Mouse (Mus musculus): ENCODE results near the gene Tssk6. TPM values are rescaled to one million over a fixed set of nuclear protein-coding genes. Genes with fewer than 3 reads are reported as not detected.
A peak's percentile ranks its signal among the peaks of the same experiment; 100 is the strongest.

Gene Tssk6
- polyA plus RNA-seq, 1 experiment from 2014 or later, result 2.3 TPM

DNA sequence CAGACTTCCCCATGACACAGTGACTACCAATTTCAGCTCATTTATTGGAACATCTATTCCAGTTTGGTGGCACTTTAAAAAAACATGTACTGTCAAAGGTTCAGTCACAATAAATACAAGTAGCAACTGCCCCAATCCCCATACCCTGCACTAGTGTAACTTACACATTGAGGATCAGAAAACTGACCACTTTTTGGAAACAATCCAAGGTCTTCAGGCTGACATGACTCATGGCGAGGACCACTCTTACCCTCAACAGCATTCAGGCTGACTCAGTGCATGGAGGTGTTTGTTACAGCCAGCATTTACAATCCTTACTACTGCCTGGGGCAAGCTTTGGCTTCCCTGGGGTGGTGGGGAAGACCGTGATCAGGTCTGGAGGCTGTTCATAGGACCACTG lies 5.1 kb downstream of the Tssk6 start:
- Histone ChIP-seq H3K4me1 (ENCODE audit: insufficient read depth, low read depth, low read length) (peaks cover 6% of the 10 kb centered on the region), H3K4me2 (replicated peaks; ENCODE audit: low read depth, low read length) (no peak overlapping the region), H3K36me3 (ENCODE audit: insufficient read depth, low read length) (peaks cover 24% of the 10 kb centered on the region; the same call in 1 of the 2 replicates), H3K27ac (ENCODE audit: low read length) (no peak overlapping the region), H3K9me3 (ENCODE audit: low read length) (no peaks in the 10 kb centered on the region), H3K4me3 (ENCODE audit: low read depth, low read length) (no peak overlapping the region), H3K9ac (replicated peaks; ENCODE audit: low read depth) (no peak overlapping the region), H3K27me3 (replicated peaks; ENCODE audit: insufficient read depth, low read length) (no peaks in the 10 kb centered on the region)
- no peak for DNase-seq (ENCODE audit: low spot score)
- WGBS, result 78% methylated on average over 2 of the region's 2 CpGs
- TF ChIP-seq EP300 (IDR thresholded peaks at IDR 0.05) (no peak), CTCF (IDR thresholded peaks at IDR 0.05) (no peak)
- no peak for ATAC-seq

DNA sequence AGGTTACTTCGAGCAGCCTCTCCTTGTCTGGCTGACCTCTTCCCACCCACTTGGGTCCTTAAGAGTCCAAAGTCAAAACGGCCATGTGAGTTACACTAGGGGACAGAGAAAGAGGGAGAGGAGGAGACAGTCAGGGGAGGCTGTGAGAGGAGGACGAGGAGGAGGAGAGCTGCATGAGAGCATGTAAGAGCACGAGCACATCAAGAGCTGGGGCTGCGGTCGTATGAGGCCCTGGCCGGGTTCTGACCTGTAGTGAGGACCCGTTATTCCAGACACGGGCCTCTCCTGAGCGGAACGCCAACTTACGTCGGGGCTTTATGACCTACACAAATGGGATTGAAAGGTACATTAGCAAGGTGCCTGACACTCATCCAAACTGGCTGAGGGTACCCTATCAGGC lies 9.9 kb downstream of the Tssk6 start:
- no peak overlapping the region for H3K9ac ChIP-seq (replicated peaks; ENCODE audit: low read depth)
- no peaks in the 10 kb centered on the region for H3K27me3 ChIP-seq (replicated peaks; ENCODE audit: insufficient read depth, low read length)
- 88% methylated on average over 13 of the region's 13 CpGs for WGBS
- TF ChIP-seq CTCF (IDR thresholded peaks at IDR 0.05), result no peak
- TF ChIP-seq EP300 (IDR thresholded peaks at IDR 0.05), result no peak
- H3K4me2 ChIP-seq (replicated peaks; ENCODE audit: low read depth, low read length), result no peak overlapping the region
- H3K27ac ChIP-seq (ENCODE audit: low read length), result no peak overlapping the region
- DNase-seq (ENCODE audit: low spot score), result no peak
- H3K9me3 ChIP-seq (ENCODE audit: low read length), result no peaks in the 10 kb centered on the region
- H3K36me3 ChIP-seq (ENCODE audit: insufficient read depth, low read length), result peaks cover 62% of the 10 kb centered on the region
- no peak overlapping the region for H3K4me3 ChIP-seq (ENCODE audit: low read depth, low read length)
- no peak for ATAC-seq
- no peaks in the 10 kb centered on the region for H3K4me1 ChIP-seq (ENCODE audit: insufficient read depth, low read depth, low read length)

DNA sequence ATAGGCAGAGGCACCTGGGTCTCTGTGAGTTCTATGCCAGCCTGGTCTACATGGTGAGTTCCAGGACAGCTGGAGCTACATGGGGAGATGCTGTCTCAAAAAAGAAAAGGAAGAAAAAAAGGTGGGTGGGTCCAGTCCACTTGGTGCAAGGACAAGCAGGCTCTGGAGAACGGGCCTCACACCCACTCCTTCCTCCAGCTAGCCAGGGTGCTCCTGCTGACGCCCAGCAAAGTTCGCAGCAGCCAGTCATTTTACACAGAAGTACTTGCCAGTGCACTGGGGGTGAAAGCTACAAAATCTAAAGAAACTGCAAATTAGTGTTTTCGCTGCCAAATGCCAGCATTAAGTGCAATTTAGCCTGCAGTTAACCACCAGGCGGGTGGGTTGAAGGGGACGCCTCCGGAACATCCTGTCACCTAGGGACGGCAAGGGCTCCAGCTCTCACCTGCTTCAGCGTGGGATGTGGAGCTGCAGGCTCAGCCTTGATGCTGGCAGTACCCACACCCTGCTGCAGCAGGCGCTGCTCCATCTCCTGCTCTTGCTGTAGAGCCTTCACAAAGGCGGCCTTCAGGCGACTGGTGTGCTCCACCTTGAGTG lies 10.6 kb downstream of the Tssk6 start:
- H3K36me3 ChIP-seq (ENCODE audit: insufficient read depth, low read length), result peaks cover 62% of the 10 kb centered on the region
- no peak overlapping the region for H3K4me2 ChIP-seq (replicated peaks; ENCODE audit: low read depth, low read length)
- TF ChIP-seq EP300 (IDR thresholded peaks at IDR 0.05) (no peak), CTCF (IDR thresholded peaks at IDR 0.05) (no peak)
- WGBS, result 82% methylated on average over 12 of the region's 12 CpGs
- no peak overlapping the region for H3K9ac ChIP-seq (replicated peaks; ENCODE audit: low read depth)
- H3K4me3 ChIP-seq (ENCODE audit: low read depth, low read length), result no peak overlapping the region
- DNase-seq (ENCODE audit: low spot score) (no peak), ATAC-seq (no peak)
- no peak overlapping the region for H3K27ac ChIP-seq (ENCODE audit: low read length)
- H3K4me1 ChIP-seq (ENCODE audit: insufficient read depth, low read depth, low read length), result no peaks in the 10 kb centered on the region
- no peaks in the 10 kb centered on the region for H3K9me3 ChIP-seq (ENCODE audit: low read length)
- H3K27me3 ChIP-seq (replicated peaks; ENCODE audit: insufficient read depth, low read length), result no peaks in the 10 kb centered on the region

DNA sequence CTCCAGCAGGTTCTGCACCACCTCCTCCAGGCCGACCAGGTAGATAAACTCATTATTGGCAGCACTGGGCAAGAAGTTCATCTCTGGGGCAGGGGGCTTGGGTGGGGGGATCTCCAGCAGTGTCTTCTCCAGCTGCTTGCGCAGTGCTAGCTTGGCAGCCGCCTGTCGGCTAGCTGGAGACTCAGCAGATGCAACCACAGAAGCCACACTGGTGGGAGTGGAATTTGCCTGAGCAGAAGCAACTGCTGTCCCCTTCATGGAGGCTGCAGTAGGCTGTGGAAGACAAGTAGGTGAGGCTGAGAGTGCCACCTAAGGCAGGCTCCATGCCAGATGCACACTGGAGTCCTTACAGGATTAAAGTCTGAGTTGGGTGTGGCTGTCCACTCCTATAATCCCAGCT lies 12.5 kb downstream of the Tssk6 start:
- 83% methylated on average over 4 of the region's 4 CpGs for WGBS
- Histone ChIP-seq H3K4me1 (ENCODE audit: insufficient read depth, low read depth, low read length) (no peaks in the 10 kb centered on the region), H3K27me3 (replicated peaks; ENCODE audit: insufficient read depth, low read length) (no peaks in the 10 kb centered on the region), H3K27ac (ENCODE audit: low read length) (no peak overlapping the region), H3K4me3 (ENCODE audit: low read depth, low read length) (no peak overlapping the region), H3K36me3 (ENCODE audit: insufficient read depth, low read length) (peaks cover 52% of the 10 kb centered on the region), H3K9me3 (ENCODE audit: low read length) (no peaks in the 10 kb centered on the region), H3K4me2 (replicated peaks; ENCODE audit: low read depth, low read length) (no peak overlapping the region), H3K9ac (replicated peaks; ENCODE audit: low read depth) (no peak overlapping the region)
- DNase-seq (ENCODE audit: low spot score) (no peak), ATAC-seq (no peak)
- TF ChIP-seq EP300 (IDR thresholded peaks at IDR 0.05) (no peak), CTCF (IDR thresholded peaks at IDR 0.05) (no peak)

DNA sequence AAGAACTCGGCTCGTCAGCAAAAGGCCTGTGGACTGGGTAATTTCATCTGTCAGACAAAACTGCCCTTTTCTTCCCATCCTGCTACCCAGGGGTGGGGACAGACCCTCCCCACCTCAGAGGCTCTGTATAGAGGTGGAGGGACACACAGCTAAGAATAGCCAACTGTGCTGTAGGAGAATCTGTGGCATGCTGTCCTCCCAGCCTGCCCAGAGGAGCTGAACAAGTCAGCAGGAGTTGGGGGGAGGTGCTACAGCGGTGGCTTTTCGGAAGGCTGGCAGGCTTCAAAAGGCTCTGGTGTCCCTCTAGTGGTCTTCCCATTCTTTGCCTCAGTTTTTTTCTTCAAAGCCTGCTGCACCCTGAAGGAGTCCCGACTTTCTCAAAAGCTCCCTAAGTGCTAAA lies 13.8 kb downstream of the Tssk6 start:
- H3K4me2 ChIP-seq (replicated peaks; ENCODE audit: low read depth, low read length), result no peak overlapping the region
- 45% methylated on average over 5 of the region's 5 CpGs for WGBS
- H3K27ac ChIP-seq (ENCODE audit: low read length), result no peak overlapping the region
- ATAC-seq (no peak), DNase-seq (ENCODE audit: low spot score) (no peak)
- H3K9ac ChIP-seq (replicated peaks; ENCODE audit: low read depth), result no peak overlapping the region
- H3K4me3 ChIP-seq (ENCODE audit: low read depth, low read length), result no peak overlapping the region
- no peaks in the 10 kb centered on the region for H3K9me3 ChIP-seq (ENCODE audit: low read length)
- 0 out of 2 replicates have a peak, but pooled peaks cover 4% of the 10 kb centered on the region for H3K4me1 ChIP-seq (ENCODE audit: insufficient read depth, low read depth, low read length)
- TF ChIP-seq CTCF (IDR thresholded peaks at IDR 0.05), result peak; percentile 46
- TF ChIP-seq EP300 (IDR thresholded peaks at IDR 0.05), result no peak
- peaks cover 41% of the 10 kb centered on the region for H3K36me3 ChIP-seq (ENCODE audit: insufficient read depth, low read length)
- no peaks in the 10 kb centered on the region for H3K27me3 ChIP-seq (replicated peaks; ENCODE audit: insufficient read depth, low read length)

DNA sequence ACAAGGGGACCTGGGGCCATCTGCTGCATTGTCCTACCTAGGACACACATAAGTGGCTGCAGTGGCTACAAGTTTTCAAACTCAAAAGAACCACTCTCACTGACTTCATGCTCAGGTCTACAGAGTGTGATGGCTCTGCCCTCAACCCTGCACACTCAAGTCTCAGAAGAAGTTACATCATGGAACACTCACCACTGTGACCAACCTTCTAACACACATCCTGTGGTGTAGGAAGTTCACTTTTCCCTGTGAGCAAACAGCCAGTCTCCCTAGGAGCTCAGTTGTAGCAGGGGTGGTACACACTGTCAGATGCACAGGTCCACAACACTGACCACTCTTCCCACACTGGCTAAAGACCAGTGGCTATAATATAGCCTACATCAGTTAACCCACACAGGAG lies 16.5 kb downstream of the Tssk6 start:
- Histone ChIP-seq H3K4me3 (ENCODE audit: low read depth, low read length) (no peak overlapping the region), H3K4me2 (replicated peaks; ENCODE audit: low read depth, low read length) (no peak overlapping the region), H3K9me3 (ENCODE audit: low read length) (no peaks in the 10 kb centered on the region), H3K4me1 (ENCODE audit: insufficient read depth, low read depth, low read length) (0 out of 2 replicates have a peak, but pooled peaks cover 4% of the 10 kb centered on the region), H3K27ac (ENCODE audit: low read length) (no peak overlapping the region), H3K9ac (replicated peaks; ENCODE audit: low read depth) (no peak overlapping the region), H3K36me3 (ENCODE audit: insufficient read depth, low read length) (peaks cover 24% of the 10 kb centered on the region; the same call in 1 of the 2 replicates), H3K27me3 (replicated peaks; ENCODE audit: insufficient read depth, low read length) (no peaks in the 10 kb centered on the region)
- DNase-seq (ENCODE audit: low spot score) (no peak), ATAC-seq (no peak)
- TF ChIP-seq CTCF (IDR thresholded peaks at IDR 0.05) (no peak), EP300 (IDR thresholded peaks at IDR 0.05) (no peak)

DNA sequence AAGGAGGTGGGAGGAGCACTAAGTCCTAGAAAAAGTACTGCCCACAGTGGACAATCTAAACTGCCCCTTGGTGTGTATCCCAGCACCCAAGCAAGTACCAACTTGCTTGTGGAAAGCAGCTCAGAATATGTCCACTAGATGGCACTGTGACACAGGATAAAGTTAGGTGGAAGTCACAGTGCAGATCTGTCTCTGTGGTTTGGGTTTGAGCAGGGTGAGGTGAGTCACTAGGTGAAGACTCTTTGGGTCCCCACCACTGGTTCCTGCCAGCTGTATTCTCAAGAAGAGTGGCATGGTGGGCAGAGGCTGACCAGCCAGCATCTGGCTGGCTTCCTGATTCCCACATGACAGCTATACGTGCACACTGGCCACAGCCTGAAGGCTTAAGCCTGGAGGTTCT lies 17.0 kb downstream of the Tssk6 start:
- ATAC-seq, result peak; percentile 73
- Histone ChIP-seq H3K9me3 (ENCODE audit: low read length) (no peaks in the 10 kb centered on the region), H3K36me3 (ENCODE audit: insufficient read depth, low read length) (peaks cover 19% of the 10 kb centered on the region; the same call in 1 of the 2 replicates), H3K9ac (replicated peaks; ENCODE audit: low read depth) (no peak overlapping the region), H3K27me3 (replicated peaks; ENCODE audit: insufficient read depth, low read length) (no peaks in the 10 kb centered on the region), H3K4me3 (ENCODE audit: low read depth, low read length) (no peak overlapping the region), H3K4me2 (replicated peaks; ENCODE audit: low read depth, low read length) (no peak overlapping the region), H3K4me1 (ENCODE audit: insufficient read depth, low read depth, low read length) (0 out of 2 replicates have a peak, but pooled peaks cover 4% of the 10 kb centered on the region), H3K27ac (ENCODE audit: low read length) (no peak overlapping the region)
- TF ChIP-seq EP300 (IDR thresholded peaks at IDR 0.05) (no peak), CTCF (IDR thresholded peaks at IDR 0.05) (peak; percentile 96)
- DNase-seq (ENCODE audit: low spot score), result peak; percentile 90
- 46% methylated on average over 1 of the region's 1 CpGs for WGBS

All from lung, postnatal 0 days (tissue).